Mouse (Mus musculus) midbrain, embryonic 16.5 days (tissue): Measurements from ENCODE around the gene S100a11. TPM values are rescaled to one million over a fixed set of nuclear protein-coding genes. Genes with fewer than 3 reads are reported as not detected.

Source experiments
- ATAC-seq: fragments of 200-750 bp; cut with Nextera tagmentation; 2 replicates; pipeline ENCODE4 v1.8.0; 2017; ENCODE audit warnings: moderate TSS enrichment
- H3K27ac ChIP-seq: fragments of 300-500 bp; sonication (generic); 2 replicates; pipeline ENCODE4 v1.5.1; 2014; ENCODE audit warnings: mild to moderate bottlenecking, low read length, mixed read lengths
- H3K27me3 ChIP-seq: fragments of 300-500 bp; sonication (generic); 2 replicates; pipeline ENCODE4 v1.6.1; 2014; ENCODE audit warnings: low read depth, low read length, mixed read lengths; ENCODE audit not compliant: control insufficient read depth, insufficient read depth
- H3K36me3 ChIP-seq: fragments of 300-500 bp; sonication (generic); 2 replicates; pipeline ENCODE4 v1.6.1; 2014; ENCODE audit warnings: mild to moderate bottlenecking, low read length, moderate library complexity, mixed read lengths; ENCODE audit not compliant: control insufficient read depth, insufficient read depth
- H3K4me1 ChIP-seq: fragments of 300-500 bp; sonication (generic); 2 replicates; pipeline ENCODE4 v1.6.1; 2014; ENCODE audit warnings: mild to moderate bottlenecking, low read length, mixed read lengths; ENCODE audit not compliant: control insufficient read depth, insufficient read depth
- H3K4me2 ChIP-seq: fragments of 300-500 bp; sonication (generic); 2 replicates; pipeline ENCODE4 v1.6.1; 2014; ENCODE audit warnings: mild to moderate bottlenecking, low read length, mixed read lengths
- H3K4me3 ChIP-seq: fragments of 300-500 bp; sonication (generic); 2 replicates; pipeline ENCODE4 v1.5.1; 2014; ENCODE audit warnings: low read depth, mild to moderate bottlenecking, low read length, moderate library complexity, mixed read lengths
- H3K9ac ChIP-seq: fragments of 300-500 bp; sonication (generic); 2 replicates; pipeline ENCODE4 v1.6.1; 2014; ENCODE audit warnings: low read depth, low read length, mixed read lengths
- H3K9me3 ChIP-seq: fragments of 300-500 bp; sonication (generic); replicated peaks from 2 replicates; pipeline ENCODE4 v1.6.1; 2014; ENCODE audit warnings: mild to moderate bottlenecking, low read length, mixed read lengths; ENCODE audit not compliant: control insufficient read depth, poor library complexity, severe bottlenecking
- WGBS: fragments of 180-500 bp; shearing (Covaris S2); extraction: QIAGEN DNeasy Blood & Tissue Kit; methylation state at CpG from one replicate; pipeline ENCODE4 v1.1.7; 2014; 5-methylcytosine and 5-hydroxymethylcytosine counted together
- polyA plus RNA-seq: library from polyadenylated mRNA; unstranded; fragments of >200 nt; fragmentation: Nextera tagmentation; extraction: Ambion mirVana; gene quantifications from 2 replicates; pipeline ENCODE4 v1.2.1, GENCODE M21; 2015

Gene S100a11
- polyA plus RNA-seq, 1 experiment from 2014 or later = 141 TPM

DNA sequence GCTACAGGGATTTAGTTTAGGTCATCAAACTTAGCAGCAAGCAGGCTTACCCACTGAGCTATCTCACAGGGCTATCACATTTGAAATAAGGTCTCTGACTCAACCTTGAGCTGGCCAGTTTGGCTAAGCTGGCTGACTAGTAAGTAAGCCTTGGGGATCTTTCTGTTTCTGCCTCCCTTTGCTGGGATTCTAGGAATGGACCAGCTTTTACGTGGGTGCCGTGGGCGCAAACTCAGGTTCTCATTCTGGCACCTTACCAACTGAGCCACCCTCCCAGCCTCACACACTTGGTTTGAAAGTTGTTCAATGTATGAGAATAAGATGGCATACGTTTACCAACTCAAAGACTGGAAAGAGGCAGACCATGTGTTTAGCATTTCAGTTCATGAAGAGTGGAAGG is 42.9 kb downstream of the S100a11 start:
- Histone ChIP-seq H3K9me3 (no peaks in the 10 kb centered on the region), H3K4me1 (no peaks in the 10 kb centered on the region), H3K4me2 (no peak overlapping the region), H3K27me3 (no peaks in the 10 kb centered on the region), H3K9ac (no peak overlapping the region), H3K4me3 (no peak overlapping the region), H3K27ac (no peak overlapping the region), H3K36me3 (no peaks in the 10 kb centered on the region)
- ATAC-seq = no peak
- 92% methylated on average over 4 of the region's 4 CpGs for WGBS

DNA sequence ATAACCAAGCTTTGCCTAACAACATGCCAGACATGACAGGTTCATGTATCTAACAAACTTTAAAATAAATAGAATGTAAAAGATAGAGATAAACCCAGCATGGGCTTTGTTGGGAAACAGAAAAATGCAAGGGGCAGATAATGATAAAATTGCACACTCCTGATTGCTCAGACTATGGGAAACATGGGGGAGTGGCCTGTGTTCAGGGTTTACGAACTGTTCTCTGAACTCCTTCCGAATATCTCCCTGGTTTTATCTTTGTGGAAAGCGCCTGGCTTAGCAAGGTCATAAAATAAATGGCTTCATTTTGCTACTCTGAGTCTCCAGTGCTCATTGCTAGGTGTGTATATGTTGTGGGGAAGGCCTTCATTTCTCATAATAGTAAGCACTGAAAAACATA is 46.6 kb downstream of the S100a11 start:
- Histone ChIP-seq H3K27me3 (no peaks in the 10 kb centered on the region), H3K36me3 (no peaks in the 10 kb centered on the region), H3K9ac (no peak overlapping the region), H3K9me3 (no peaks in the 10 kb centered on the region), H3K4me3 (no peak overlapping the region), H3K4me1 (no peaks in the 10 kb centered on the region), H3K27ac (no peak overlapping the region), H3K4me2 (no peak overlapping the region)
- WGBS = 95% methylated on average over 3 of the region's 3 CpGs
- ATAC-seq = no peak

DNA sequence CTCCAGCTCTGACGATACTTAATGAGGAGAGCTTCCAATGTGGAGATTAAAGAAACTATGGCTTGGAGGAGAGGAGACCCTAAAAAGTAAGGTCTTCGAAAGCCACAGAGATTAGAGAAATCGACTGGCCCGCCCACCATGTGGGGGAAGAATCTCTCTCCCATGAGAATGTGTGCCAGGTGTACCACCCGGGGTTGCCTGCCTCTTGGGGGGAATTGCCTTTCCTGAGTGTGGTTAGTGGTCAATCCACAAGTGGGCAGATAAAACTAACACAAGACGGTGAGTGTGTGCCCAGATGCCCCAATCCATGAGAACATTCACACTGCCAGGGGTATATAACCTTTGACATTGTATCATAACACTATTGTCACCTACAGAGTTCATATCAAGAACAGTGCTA is 47.4 kb downstream of the S100a11 start:
- no peak for ATAC-seq

DNA sequence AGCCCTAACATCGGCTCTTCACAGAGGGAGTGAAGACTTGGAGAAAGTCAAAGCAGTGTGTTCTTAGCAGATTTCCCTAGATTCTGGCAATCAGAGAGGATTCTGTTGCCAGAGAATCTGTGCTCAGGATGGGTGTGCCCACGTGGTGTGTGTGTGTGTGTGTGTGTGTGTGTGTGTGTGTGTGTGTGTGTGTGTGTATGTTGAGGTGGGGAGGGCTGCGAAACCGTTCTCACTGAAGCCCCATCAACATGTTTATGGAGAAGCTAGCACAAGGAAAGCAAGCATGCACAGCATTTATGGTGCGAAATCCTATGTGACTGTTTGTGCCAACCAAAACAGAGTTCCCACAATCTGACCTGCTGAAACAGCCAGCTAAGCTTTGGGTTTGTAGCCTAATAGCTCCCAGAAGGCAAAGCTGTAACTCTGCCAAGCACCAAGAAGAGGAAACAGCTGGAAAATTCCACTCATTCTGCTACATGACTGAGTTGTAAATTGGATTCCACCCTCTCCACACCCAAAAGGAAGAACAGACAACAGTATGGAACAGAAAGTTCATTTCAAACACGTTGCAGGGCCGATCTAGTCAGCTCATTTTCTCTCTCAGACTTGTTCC is 48.2 kb downstream of the S100a11 start:
- no peak overlapping the region for H3K4me2 ChIP-seq
- no peaks in the 10 kb centered on the region for H3K36me3 ChIP-seq
- no peaks in the 10 kb centered on the region for H3K9me3 ChIP-seq
- WGBS = 77% methylated on average over 7 of the region's 7 CpGs
- H3K9ac ChIP-seq = no peak overlapping the region
- no peaks in the 10 kb centered on the region for H3K27me3 ChIP-seq
- no peak overlapping the region for H3K4me3 ChIP-seq
- no peak overlapping the region for H3K27ac ChIP-seq
- ATAC-seq = no peak
- H3K4me1 ChIP-seq = no peaks in the 10 kb centered on the region

More for the DNA sequence above, 47.4 kb downstream of the S100a11 start:
- Histone ChIP-seq H3K4me1 (no peaks in the 10 kb centered on the region), H3K4me2 (no peak overlapping the region), H3K27me3 (no peaks in the 10 kb centered on the region), H3K9ac (no peak overlapping the region), H3K4me3 (no peak overlapping the region), H3K9me3 (no peaks in the 10 kb centered on the region), H3K27ac (no peak overlapping the region), H3K36me3 (no peaks in the 10 kb centered on the region)
- 90% methylated on average over 6 of the region's 6 CpGs for WGBS

DNA sequence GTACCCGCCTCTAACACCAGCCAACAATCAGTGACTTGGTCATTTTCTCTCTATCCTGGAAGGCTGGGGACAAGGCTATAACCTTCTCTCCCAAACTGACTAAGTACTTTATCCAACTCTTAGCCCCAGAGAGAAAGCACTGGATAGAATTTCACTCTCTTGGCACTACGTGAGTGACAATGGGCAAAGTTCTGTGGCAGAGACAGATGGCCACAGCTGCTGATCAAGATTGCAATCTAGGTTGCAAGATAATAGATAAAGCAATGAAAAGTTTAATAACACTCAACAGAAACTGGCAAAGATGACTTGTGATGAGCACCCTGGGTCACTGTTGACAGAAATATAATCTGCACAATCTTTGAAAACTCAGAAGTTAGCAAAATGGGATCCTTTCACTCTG is 48.8 kb downstream of the S100a11 start:
- no peak for ATAC-seq
- no peaks in the 10 kb centered on the region for H3K4me1 ChIP-seq
- no peak overlapping the region for H3K27ac ChIP-seq
- no peaks in the 10 kb centered on the region for H3K27me3 ChIP-seq
- H3K4me2 ChIP-seq = no peak overlapping the region
- no peak overlapping the region for H3K4me3 ChIP-seq
- H3K9me3 ChIP-seq = no peaks in the 10 kb centered on the region
- H3K36me3 ChIP-seq = no peaks in the 10 kb centered on the region
- 67% methylated on average over 2 of the region's 2 CpGs for WGBS
- no peak overlapping the region for H3K9ac ChIP-seq

DNA sequence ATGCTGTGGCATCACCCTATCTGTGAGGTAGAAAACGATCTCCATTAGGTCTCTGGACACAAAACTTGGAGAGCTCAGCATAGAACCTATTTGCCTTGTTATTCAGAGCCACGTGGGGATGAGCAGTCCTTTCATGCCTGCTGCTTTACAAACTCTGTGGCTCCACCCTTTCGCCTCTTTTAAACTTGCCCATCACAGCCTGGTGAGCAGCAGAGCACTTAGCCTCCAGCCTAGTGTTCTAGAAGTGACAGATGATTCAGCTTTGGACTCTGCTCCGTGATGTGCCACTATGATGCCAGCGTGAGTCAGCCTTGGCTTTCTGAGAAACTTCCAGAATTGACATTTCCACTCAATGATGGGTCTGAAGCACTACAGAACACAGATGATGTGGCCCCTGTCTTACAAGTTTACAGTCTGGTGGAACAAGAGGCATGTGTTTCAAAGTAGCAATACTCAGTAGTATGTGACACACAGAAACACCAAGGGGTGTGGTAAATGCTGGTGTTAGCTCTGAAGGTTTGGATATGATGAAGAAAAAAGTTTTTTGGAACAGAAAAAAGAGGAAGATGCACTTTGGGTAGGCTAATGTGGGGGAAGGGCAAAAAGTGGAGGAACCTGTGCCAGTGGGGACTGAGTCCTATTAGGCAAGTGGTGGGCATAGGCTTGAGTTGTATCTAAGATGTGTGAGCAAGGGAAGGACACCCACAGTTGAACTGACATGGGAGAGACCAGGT is 51.9 kb downstream of the S100a11 start:
- H3K27ac ChIP-seq = no peak overlapping the region
- no peaks in the 10 kb centered on the region for H3K27me3 ChIP-seq
- 72% methylated on average over 5 of the region's 5 CpGs for WGBS
- no peak overlapping the region for H3K4me2 ChIP-seq
- H3K9me3 ChIP-seq = no peaks in the 10 kb centered on the region
- no peaks in the 10 kb centered on the region for H3K4me1 ChIP-seq
- H3K36me3 ChIP-seq = no peaks in the 10 kb centered on the region
- H3K9ac ChIP-seq = no peak overlapping the region
- ATAC-seq = no peak
- no peak overlapping the region for H3K4me3 ChIP-seq

Other genes starting within 250 kb of the S100a11 start
- not detected in 2 replicates for gene Flg, start 247.0 kb upstream of the S100a11 start, polyA plus RNA-seq
- gene Hrnr, start 200.7 kb upstream of the S100a11 start, polyA plus RNA-seq = not detected in 2 replicates
- gene Rptn, start 126.8 kb upstream of the S100a11 start, polyA plus RNA-seq = not detected in 2 replicates
- gene Tchh, start 78.2 kb upstream of the S100a11 start, polyA plus RNA-seq = 1.1 and 1.2 TPM in 2 replicates
- gene Tchhl1, start 51.7 kb upstream of the S100a11 start, polyA plus RNA-seq = not detected in 2 replicates
- 87.0 and 107 TPM in 2 replicates for gene S100a10, start 34.6 kb downstream of the S100a11 start, polyA plus RNA-seq
- not detected in 2 replicates for gene Tdpoz2, start 132.2 kb downstream of the S100a11 start, polyA plus RNA-seq
- gene Tdpoz1, start 155.8 kb downstream of the S100a11 start, polyA plus RNA-seq = not detected in 2 replicates
- gene Gm37596, start 172.6 kb downstream of the S100a11 start, polyA plus RNA-seq = not detected in 2 replicates